In genomic region chr9:116192253-116192652, GRCm38 (mm10) we compare ENCODE assay signal across 13 mouse cellular contexts.
"Had no signal": no experiment of that assay in that cellular context is flagged by ENCODE, and none has a peak within 500 bp of the region (broad histone marks: within the 10 kb centered on the region; RNA-seq: fewer than 3 reads in every experiment).

No protein-coding gene starts in this region.

- H3K4me1 ChIP-seq: midbrain, embryonic 12.5 days; neural tube, embryonic 12.5 days; stomach, embryonic 15.5 days had no signal

- DNase-seq: lung, embryonic 14.5 days; lung, postnatal 10 days; lung, postnatal 4 days; midbrain, embryonic 14.5 days; right cerebral cortex, postnatal 14 days had no signal

- H3K27me3 ChIP-seq: liver, embryonic 12.5 days; midbrain, embryonic 12.5 days; neural tube, embryonic 12.5 days; stomach, embryonic 15.5 days had no signal

- H3K27ac ChIP-seq: liver, embryonic 12.5 days; liver, embryonic 14.5 days; midbrain, embryonic 10.5 days; midbrain, embryonic 12.5 days; neural tube, embryonic 12.5 days; stomach, embryonic 15.5 days; stomach, postnatal 0 days had no signal

- H3K4me3 ChIP-seq: liver, embryonic 12.5 days; midbrain, embryonic 10.5 days; midbrain, embryonic 12.5 days; myocyte; neural tube, embryonic 12.5 days; stomach, embryonic 15.5 days had no signal

- H3K36me3 ChIP-seq: liver, embryonic 12.5 days; midbrain, embryonic 10.5 days; midbrain, embryonic 12.5 days; neural tube, embryonic 12.5 days; stomach, embryonic 15.5 days had no signal
